Mouse (Mus musculus): ENCODE results near the gene Itprip. TPM values are rescaled to one million over a fixed set of nuclear protein-coding genes. Genes with fewer than 3 reads are reported as not detected.
A peak's percentile ranks its signal among the peaks of the same experiment; 100 is the strongest.

Itprip gene
- polyA plus RNA-seq, 1 experiment, result 54.1 TPM

GRCm38 (mm10) chr19:47902316-47903201 is 16.5 kb downstream of the Itprip start:
- TF ChIP-seq POLR2A (IDR thresholded peaks at IDR 0.05; ENCODE audit: insufficient read length, low read depth) (no peak), MYOD1 (IDR thresholded peaks at IDR 0.05; ENCODE audit: control insufficient read depth in 1 of 3, insufficient read length in 2 of 3, low read depth in 2 of 3) (peak in 2 of 3 experiments; percentile 67 to 84), SRF (IDR thresholded peaks at IDR 0.05; ENCODE audit: control insufficient read depth, insufficient read length, low read depth) (no peak), CEBPB (IDR thresholded peaks at IDR 0.05; ENCODE audit: insufficient read depth, poor library complexity, severe bottlenecking) (no peak), TCF12 (IDR thresholded peaks at IDR 0.05; ENCODE audit: insufficient read depth, poor library complexity, severe bottlenecking) (no peak), REST (IDR thresholded peaks at IDR 0.05; ENCODE audit: insufficient read depth, insufficient read length) (no peak), MYOG (IDR thresholded peaks at IDR 0.05; ENCODE audit: control insufficient read depth in 1 of 3, insufficient read depth in 1 of 3, insufficient read length in 2 of 3, low read depth in 2 of 3) (peak in 2 of 3 experiments; percentile 43 to 84), E2F4 (IDR thresholded peaks at IDR 0.05; ENCODE audit: insufficient read depth) (no peak), POLR2AphosphoS2 (IDR thresholded peaks at IDR 0.05; ENCODE audit: insufficient read length, low read depth) (no peak), USF1 (IDR thresholded peaks at IDR 0.05; ENCODE audit: low read depth) (peak; percentile 56), MAX (IDR thresholded peaks at IDR 0.05; ENCODE audit: low read depth) (no peak), TCF3 (IDR thresholded peaks at IDR 0.05; ENCODE audit: insufficient read length, low read depth) (peak; percentile 60)
- Histone ChIP-seq H3K27me3 (ENCODE audit: control insufficient read depth, insufficient read depth, insufficient read length) (no peaks in the 10 kb centered on the region), H3ac (ENCODE audit: control insufficient read depth, insufficient read length) (no peak overlapping the region), H3K36me3 (ENCODE audit: control insufficient read depth, insufficient read depth) (peaks cover 29% of the 10 kb centered on the region), H3K4me3 (no peak overlapping the region), H3K79me2 (ENCODE audit: control insufficient read depth, insufficient read depth) (peaks cover 80% of the 10 kb centered on the region), H3K4me2 (ENCODE audit: low read depth) (peak overlapping the region; percentile 53)

- H3K4me2 ChIP-seq (ENCODE audit: low read depth), result no peak overlapping the region
- H3K4me3 ChIP-seq, result no peak overlapping the region
- TF ChIP-seq TCF3 (IDR thresholded peaks at IDR 0.05; ENCODE audit: insufficient read length, low read depth) (no peak), POLR2A (IDR thresholded peaks at IDR 0.05; ENCODE audit: insufficient read length, low read depth) (no peak), REST (IDR thresholded peaks at IDR 0.05; ENCODE audit: insufficient read depth, insufficient read length) (no peak), CEBPB (IDR thresholded peaks at IDR 0.05; ENCODE audit: insufficient read depth, poor library complexity, severe bottlenecking) (no peak), MYOG (IDR thresholded peaks at IDR 0.05; ENCODE audit: control insufficient read depth in 1 of 3, insufficient read depth in 1 of 3, insufficient read length in 2 of 3, low read depth in 2 of 3) (no peak), SRF (IDR thresholded peaks at IDR 0.05; ENCODE audit: control insufficient read depth, insufficient read length, low read depth) (no peak), USF1 (IDR thresholded peaks at IDR 0.05; ENCODE audit: low read depth) (no peak), POLR2AphosphoS2 (IDR thresholded peaks at IDR 0.05; ENCODE audit: insufficient read length, low read depth) (no peak), E2F4 (IDR thresholded peaks at IDR 0.05; ENCODE audit: insufficient read depth) (no peak), TCF12 (IDR thresholded peaks at IDR 0.05; ENCODE audit: insufficient read depth, poor library complexity, severe bottlenecking) (no peak), MAX (IDR thresholded peaks at IDR 0.05; ENCODE audit: low read depth) (no peak)
- peaks cover 41% of the 10 kb centered on the region for H3K36me3 ChIP-seq (ENCODE audit: control insufficient read depth, insufficient read depth)
- peaks cover 63% of the 10 kb centered on the region for H3K79me2 ChIP-seq (ENCODE audit: control insufficient read depth, insufficient read depth)
- H3ac ChIP-seq (ENCODE audit: control insufficient read depth, insufficient read length), result no peak overlapping the region
- H3K27me3 ChIP-seq (ENCODE audit: control insufficient read depth, insufficient read depth, insufficient read length), result no peaks in the 10 kb centered on the region
Observed at GRCm38 (mm10) chr19:47900558-47900957, 18.5 kb downstream of the Itprip start.

GRCm38 (mm10) chr19:47900012-47900411 is 19.1 kb downstream of the Itprip start:
- Histone ChIP-seq H3K79me2 (ENCODE audit: control insufficient read depth, insufficient read depth) (peaks cover 57% of the 10 kb centered on the region), H3K4me3 (no peak overlapping the region), H3K36me3 (ENCODE audit: control insufficient read depth, insufficient read depth) (peaks cover 41% of the 10 kb centered on the region), H3K4me2 (ENCODE audit: low read depth) (no peak overlapping the region), H3ac (ENCODE audit: control insufficient read depth, insufficient read length) (no peak overlapping the region), H3K27me3 (ENCODE audit: control insufficient read depth, insufficient read depth, insufficient read length) (no peaks in the 10 kb centered on the region)
- TF ChIP-seq CEBPB (IDR thresholded peaks at IDR 0.05; ENCODE audit: insufficient read depth, poor library complexity, severe bottlenecking) (no peak), MYOD1 (IDR thresholded peaks at IDR 0.05; ENCODE audit: control insufficient read depth in 1 of 3, insufficient read length in 2 of 3, low read depth in 2 of 3) (no peak), USF1 (IDR thresholded peaks at IDR 0.05; ENCODE audit: low read depth) (no peak), REST (IDR thresholded peaks at IDR 0.05; ENCODE audit: insufficient read depth, insufficient read length) (no peak), SRF (IDR thresholded peaks at IDR 0.05; ENCODE audit: control insufficient read depth, insufficient read length, low read depth) (no peak), POLR2AphosphoS2 (IDR thresholded peaks at IDR 0.05; ENCODE audit: insufficient read length, low read depth) (no peak), MAX (IDR thresholded peaks at IDR 0.05; ENCODE audit: low read depth) (no peak), MYOG (IDR thresholded peaks at IDR 0.05; ENCODE audit: control insufficient read depth in 1 of 3, insufficient read depth in 1 of 3, insufficient read length in 2 of 3, low read depth in 2 of 3) (no peak), TCF3 (IDR thresholded peaks at IDR 0.05; ENCODE audit: insufficient read length, low read depth) (no peak), TCF12 (IDR thresholded peaks at IDR 0.05; ENCODE audit: insufficient read depth, poor library complexity, severe bottlenecking) (no peak)

GRCm38 (mm10) chr19:47898472-47899079 is 20.5 kb downstream of the Itprip start:
- peaks cover 46% of the 10 kb centered on the region for H3K79me2 ChIP-seq (ENCODE audit: control insufficient read depth, insufficient read depth)
- TF ChIP-seq REST (IDR thresholded peaks at IDR 0.05; ENCODE audit: insufficient read depth, insufficient read length) (no peak), TCF12 (IDR thresholded peaks at IDR 0.05; ENCODE audit: insufficient read depth, poor library complexity, severe bottlenecking) (no peak), MAX (IDR thresholded peaks at IDR 0.05; ENCODE audit: low read depth) (no peak), TCF3 (IDR thresholded peaks at IDR 0.05; ENCODE audit: insufficient read length, low read depth) (no peak), USF1 (IDR thresholded peaks at IDR 0.05; ENCODE audit: low read depth) (no peak), MYOG (IDR thresholded peaks at IDR 0.05; ENCODE audit: control insufficient read depth in 1 of 3, insufficient read depth in 1 of 3, insufficient read length in 2 of 3, low read depth in 2 of 3) (no peak), E2F4 (IDR thresholded peaks at IDR 0.05; ENCODE audit: insufficient read depth) (no peak), POLR2AphosphoS2 (IDR thresholded peaks at IDR 0.05; ENCODE audit: insufficient read length, low read depth) (no peak), CEBPB (IDR thresholded peaks at IDR 0.05; ENCODE audit: insufficient read depth, poor library complexity, severe bottlenecking) (no peak), POLR2A (IDR thresholded peaks at IDR 0.05; ENCODE audit: insufficient read length, low read depth) (no peak), SRF (IDR thresholded peaks at IDR 0.05; ENCODE audit: control insufficient read depth, insufficient read length, low read depth) (no peak), MYOD1 (IDR thresholded peaks at IDR 0.05; ENCODE audit: control insufficient read depth in 1 of 3, insufficient read length in 2 of 3, low read depth in 2 of 3) (no peak)
- peaks cover 46% of the 10 kb centered on the region for H3K36me3 ChIP-seq (ENCODE audit: control insufficient read depth, insufficient read depth)
- no peak overlapping the region for H3ac ChIP-seq (ENCODE audit: control insufficient read depth, insufficient read length)
- H3K4me2 ChIP-seq (ENCODE audit: low read depth), result no peak overlapping the region
- no peaks in the 10 kb centered on the region for H3K27me3 ChIP-seq (ENCODE audit: control insufficient read depth, insufficient read depth, insufficient read length)
- no peak overlapping the region for H3K4me3 ChIP-seq
